Mouse (Mus musculus): ENCODE results near the gene Lrrc3c. TPM values are rescaled to one million over a fixed set of nuclear protein-coding genes. Genes with fewer than 3 reads are reported as not detected.

Lrrc3c gene
- total RNA-seq (2014; rRNA removed): not detected in 2 replicates
- polyA plus RNA-seq (2015; fragmentation: Nextera tagmentation; extraction: Ambion mirVana): not detected in 2 replicates

DNA sequence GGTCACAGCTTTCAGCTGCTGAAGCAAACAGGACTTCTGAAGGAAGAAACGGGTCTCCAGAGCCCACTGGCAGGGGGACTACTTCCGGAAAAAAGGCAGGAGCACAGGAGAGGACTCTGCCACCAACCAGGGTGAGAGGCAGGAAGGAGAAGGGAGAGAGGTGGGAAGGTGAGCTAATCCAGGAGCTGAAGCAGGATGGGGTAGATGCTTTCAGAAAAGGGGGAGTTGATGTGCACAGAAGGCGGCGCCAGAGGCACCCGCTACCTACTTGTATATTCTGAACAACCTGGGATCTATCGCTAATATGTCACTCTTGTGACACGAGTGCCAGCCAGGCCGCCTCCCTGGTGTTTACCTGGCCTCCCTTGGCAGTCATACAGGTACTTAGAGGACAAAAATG lies at the start of gene Lrrc3c:
Gene Lrrc3c (plus strand): TSS at position 301 of the 400 bp plus-strand sequence.
- no peak for TF ChIP-seq CTCF (IDR thresholded peaks at IDR 0.05; ENCODE audit: low read depth)
- no peak for DNase-seq
- Histone ChIP-seq H3K27ac (ENCODE audit: low read depth, low read length) (no peak within 1 kb of the TSS), H3K9ac (no peak within 1 kb of the TSS), H3K36me3 (ENCODE audit: insufficient read depth) (no peaks in the 10 kb centered on the region), H3K4me2 (ENCODE audit: low read depth) (peak within 1 kb of the TSS; percentile 26), H3K4me1 (ENCODE audit: insufficient read depth) (no peaks in the 10 kb centered on the region), H3K9me3 (ENCODE audit: low read length) (no peaks in the 10 kb centered on the region), H3K4me3 (ENCODE audit: low read depth, low read length) (no peak within 1 kb of the TSS), H3K27me3 (ENCODE audit: insufficient read depth, low read length) (no peaks in the 10 kb centered on the region; the same call in 1 of the 2 replicates)
- WGBS: 91% methylated on average over 8 of the region's 8 CpGs
- ATAC-seq: no peak

DNA sequence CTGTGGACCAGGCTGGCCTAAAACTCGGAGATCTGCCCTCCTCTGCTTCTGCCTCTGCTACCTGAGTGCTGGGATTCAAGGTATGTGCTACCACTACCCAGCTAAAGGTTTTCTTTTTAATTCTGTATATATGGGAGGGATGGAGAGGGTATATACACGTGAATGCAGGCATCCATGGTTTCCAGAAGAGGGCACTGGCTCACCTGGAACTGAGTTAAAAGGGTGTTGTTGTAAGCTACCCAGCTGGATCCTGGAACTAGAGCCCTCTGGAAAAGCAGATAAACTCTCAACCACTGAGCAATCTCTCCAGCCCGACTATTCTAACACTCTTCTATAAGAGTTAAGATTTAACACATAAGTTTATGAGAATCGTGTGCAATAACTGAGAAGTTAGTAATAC lies 48.7 kb upstream of the Lrrc3c start:
- no peak for TF ChIP-seq CTCF (IDR thresholded peaks at IDR 0.05; ENCODE audit: low read depth)
- ATAC-seq: no peak
- no peak overlapping the region for H3K9ac ChIP-seq
- H3K9me3 ChIP-seq (ENCODE audit: low read length): no peaks in the 10 kb centered on the region
- H3K4me3 ChIP-seq (ENCODE audit: low read depth, low read length): no peak overlapping the region
- no peak for DNase-seq
- 0 out of 2 replicates have a peak, but pooled peaks cover 2% of the 10 kb centered on the region for H3K4me1 ChIP-seq (ENCODE audit: insufficient read depth)
- no peak overlapping the region for H3K4me2 ChIP-seq (ENCODE audit: low read depth)
- no peaks in the 10 kb centered on the region for H3K36me3 ChIP-seq (ENCODE audit: insufficient read depth)
- no peak overlapping the region for H3K27ac ChIP-seq (ENCODE audit: low read depth, low read length)
- H3K27me3 ChIP-seq (ENCODE audit: insufficient read depth, low read length): peaks cover 50% of the 10 kb centered on the region
- WGBS: 74% methylated on average over 4 of the region's 4 CpGs

GRCm38 (mm10) chr11:98550311-98550974 lies 47.6 kb upstream of the Lrrc3c start:
- TF ChIP-seq CTCF (IDR thresholded peaks at IDR 0.05; ENCODE audit: low read depth): 0 out of 2 replicates have a peak, but pooled peaks have one; percentile 3
- peak overlapping the region; percentile 63 for H3K4me3 ChIP-seq (ENCODE audit: low read depth, low read length)
- no peak for ATAC-seq
- peak overlapping the region; percentile 84 for H3K27ac ChIP-seq (ENCODE audit: low read depth, low read length)
- peak overlapping the region; percentile 58 for H3K4me2 ChIP-seq (ENCODE audit: low read depth)
- H3K9me3 ChIP-seq (ENCODE audit: low read length): no peaks in the 10 kb centered on the region
- H3K4me1 ChIP-seq (ENCODE audit: insufficient read depth): no peaks in the 10 kb centered on the region
- WGBS: 22% methylated on average over 20 of the region's 20 CpGs
- peaks cover 46% of the 10 kb centered on the region for H3K27me3 ChIP-seq (ENCODE audit: insufficient read depth, low read length)
- H3K9ac ChIP-seq: peak overlapping the region; percentile 88
- no peak for DNase-seq
- H3K36me3 ChIP-seq (ENCODE audit: insufficient read depth): no peaks in the 10 kb centered on the region

DNA sequence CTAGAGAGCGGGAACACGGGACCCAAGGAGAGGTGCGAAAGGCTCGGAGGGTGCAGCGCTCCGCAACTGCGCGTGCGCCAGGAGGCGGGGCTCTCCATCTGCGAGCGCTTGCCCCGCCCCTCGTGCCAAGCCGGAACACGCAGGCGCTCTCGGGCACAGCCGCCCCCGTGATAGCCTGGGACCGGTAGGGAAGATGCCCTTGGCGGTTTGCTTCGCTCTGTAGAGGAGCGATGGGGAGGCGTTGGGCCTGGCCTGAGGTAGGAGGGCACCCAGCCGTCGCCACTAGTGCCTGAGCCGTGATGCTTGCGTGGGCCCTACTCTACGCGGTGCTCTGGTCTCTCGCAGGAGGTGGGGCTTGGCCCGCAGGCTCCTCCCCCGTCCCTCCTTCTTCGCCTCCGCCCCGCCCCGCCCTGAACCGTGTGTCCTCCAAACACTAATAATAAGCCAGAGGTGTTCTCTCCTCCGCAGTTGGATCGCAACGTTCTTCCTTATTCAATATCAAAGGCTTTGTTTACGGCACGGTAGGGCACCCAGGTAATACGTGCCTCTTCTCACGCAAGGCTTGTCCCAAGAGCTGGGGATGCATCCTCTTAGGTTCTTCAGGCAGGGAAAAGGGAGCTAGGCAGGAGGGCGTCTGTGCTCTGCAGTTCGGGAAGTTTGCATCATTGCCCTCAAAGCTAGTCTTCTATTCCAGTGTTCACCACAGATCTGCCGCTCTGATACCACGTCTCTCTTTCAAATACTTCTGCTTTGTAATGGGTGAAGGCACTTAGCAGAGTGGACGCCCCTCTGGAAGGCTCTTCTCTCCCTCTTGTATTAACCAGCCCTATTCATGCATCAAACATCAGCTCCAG lies 46.9 kb upstream of the Lrrc3c start, which contains the start of gene Zpbp2:
Gene Zpbp2 (plus strand): TSS at position 123 of the 854 bp plus-strand sequence.
- ATAC-seq: peak; percentile 98
- WGBS: under 1% methylated on average over 49 of the region's 51 CpGs
- no peaks in the 10 kb centered on the region for H3K4me1 ChIP-seq (ENCODE audit: insufficient read depth)
- peaks cover 39% of the 10 kb centered on the region for H3K27me3 ChIP-seq (ENCODE audit: insufficient read depth, low read length)
- no peaks in the 10 kb centered on the region for H3K9me3 ChIP-seq (ENCODE audit: low read length)
- peak within 1 kb of the TSS; percentile 63 for H3K4me3 ChIP-seq (ENCODE audit: low read depth, low read length)
- no peaks in the 10 kb centered on the region for H3K36me3 ChIP-seq (ENCODE audit: insufficient read depth)
- peak within 1 kb of the TSS; percentile 84 for H3K27ac ChIP-seq (ENCODE audit: low read depth, low read length)
- peak within 1 kb of the TSS; percentile 58 for H3K4me2 ChIP-seq (ENCODE audit: low read depth)
- TF ChIP-seq CTCF (IDR thresholded peaks at IDR 0.05; ENCODE audit: low read depth): no peak
- H3K9ac ChIP-seq: peak within 1 kb of the TSS; percentile 88
- peak; percentile 97 for DNase-seq

- no peak for TF ChIP-seq CTCF (IDR thresholded peaks at IDR 0.05; ENCODE audit: low read depth)
- Histone ChIP-seq H3K4me2 (ENCODE audit: low read depth) (no peak overlapping the region), H3K4me3 (ENCODE audit: low read depth, low read length) (no peak overlapping the region), H3K4me1 (ENCODE audit: insufficient read depth) (no peaks in the 10 kb centered on the region), H3K9ac (no peak overlapping the region), H3K9me3 (ENCODE audit: low read length) (no peaks in the 10 kb centered on the region), H3K36me3 (ENCODE audit: insufficient read depth) (no peaks in the 10 kb centered on the region), H3K27ac (ENCODE audit: low read depth, low read length) (no peak overlapping the region), H3K27me3 (ENCODE audit: insufficient read depth, low read length) (peaks cover 15% of the 10 kb centered on the region)
- ATAC-seq (no peak), DNase-seq (no peak)
- WGBS: 93% methylated on average over 4 of the region's 4 CpGs
Measured at GRCm38 (mm10) chr11:98553966-98554365, 44.1 kb upstream of the Lrrc3c start.

DNA sequence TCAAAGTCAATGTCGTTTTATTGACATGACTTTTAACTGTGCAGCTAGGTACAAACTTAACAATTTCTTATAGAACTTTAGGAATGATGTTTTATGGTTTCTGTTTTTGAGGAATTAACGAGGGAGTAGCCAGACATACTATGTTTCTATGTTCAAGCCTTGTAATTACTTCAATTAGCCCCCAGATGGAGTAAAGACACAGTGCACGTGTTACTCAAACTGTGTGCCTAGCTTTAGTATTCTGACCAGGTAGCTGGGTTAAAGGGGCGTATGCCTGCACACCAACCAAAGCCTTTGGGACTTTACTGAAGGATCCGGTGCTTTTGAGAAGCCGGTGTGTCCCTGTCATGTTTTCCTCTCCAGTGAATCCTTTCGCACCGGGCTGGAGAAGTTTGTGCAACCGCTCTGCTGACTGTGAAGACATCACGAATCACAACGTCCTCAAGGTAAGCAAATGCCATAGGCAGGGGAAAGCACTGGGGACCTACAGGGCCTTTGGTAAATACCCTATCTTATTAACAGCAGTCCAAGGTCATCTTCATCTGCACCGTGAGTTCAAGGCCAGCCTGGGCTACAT lies 42.9 kb upstream of the Lrrc3c start:
- Histone ChIP-seq H3K36me3 (ENCODE audit: insufficient read depth) (no peaks in the 10 kb centered on the region), H3K27ac (ENCODE audit: low read depth, low read length) (no peak overlapping the region), H3K4me2 (ENCODE audit: low read depth) (no peak overlapping the region), H3K9ac (no peak overlapping the region), H3K4me1 (ENCODE audit: insufficient read depth) (no peaks in the 10 kb centered on the region), H3K9me3 (ENCODE audit: low read length) (no peaks in the 10 kb centered on the region), H3K27me3 (ENCODE audit: insufficient read depth, low read length) (peaks cover 2% of the 10 kb centered on the region; the same call in 1 of the 2 replicates), H3K4me3 (ENCODE audit: low read depth, low read length) (no peak overlapping the region)
- WGBS: 61% methylated on average over 12 of the region's 12 CpGs
- TF ChIP-seq CTCF (IDR thresholded peaks at IDR 0.05; ENCODE audit: low read depth): peak; percentile 45
- no peak for DNase-seq
- no peak for ATAC-seq

All from forebrain, postnatal 0 days (tissue).